8 mouse cellular contexts compared by ENCODE assay signal in the genomic region with DNA sequence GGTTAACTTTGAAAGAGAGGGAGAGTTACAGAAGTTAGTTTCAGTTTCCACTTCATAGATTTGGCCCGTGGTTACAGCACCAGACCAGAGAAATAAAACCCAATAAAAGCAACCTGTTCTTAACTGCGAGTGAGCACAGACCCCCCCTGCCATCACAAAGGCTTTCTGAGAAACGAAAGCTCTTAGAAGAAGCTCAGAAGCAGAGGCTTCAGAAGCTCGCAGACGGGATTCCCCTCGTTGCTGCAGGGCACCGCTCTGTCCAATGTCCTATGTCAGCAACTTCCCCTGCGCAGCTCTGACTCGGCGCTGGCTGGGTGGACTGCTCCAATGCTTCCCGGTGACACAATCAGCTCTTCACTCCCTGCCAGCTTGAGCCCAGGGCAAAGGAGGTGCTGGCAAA. TPM values are rescaled to one million over a fixed set of nuclear protein-coding genes. Genes with fewer than 3 reads are reported as not detected.
DNase-seq lines count a peak whose midpoint lies in the region; ATAC-seq lines count a peak whose summit lies in the region.

No protein-coding gene starts in this region.

- no peak overlapping the region for H3K4me3 ChIP-seq in midbrain, embryonic 15.5 days
- H3K4me3 ChIP-seq in midbrain, embryonic 10.5 days: no peak overlapping the region
- peak overlapping the region; percentile 53 for H3K4me3 ChIP-seq in heart, embryonic 13.5 days
- no peak overlapping the region for H3K4me3 ChIP-seq in neural tube, embryonic 14.5 days (ENCODE audit: low read depth, low read length)
- no peak overlapping the region for H3K4me3 ChIP-seq in forebrain, embryonic 10.5 days

- H3K36me3 ChIP-seq in midbrain, embryonic 15.5 days (replicated peaks): no peaks in the 10 kb centered on the region
- no peaks in the 10 kb centered on the region for H3K36me3 ChIP-seq in midbrain, embryonic 10.5 days
- H3K36me3 ChIP-seq in heart, embryonic 13.5 days: no peaks in the 10 kb centered on the region
- no peaks in the 10 kb centered on the region for H3K36me3 ChIP-seq in neural tube, embryonic 14.5 days (ENCODE audit: control insufficient read depth, insufficient read depth, low read length)
- H3K36me3 ChIP-seq in forebrain, embryonic 10.5 days (replicated peaks): no peaks in the 10 kb centered on the region

- peak overlapping the region; percentile 3; the same call in 1 of the 2 replicates for H3K4me2 ChIP-seq in midbrain, embryonic 15.5 days
- peak overlapping the region; percentile 67 for H3K4me2 ChIP-seq in heart, embryonic 13.5 days
- H3K4me2 ChIP-seq in neural tube, embryonic 14.5 days (ENCODE audit: low read depth, low read length): peak overlapping the region; percentile 11; the same call in 1 of the 2 replicates

- WGBS in midbrain, embryonic 15.5 days: 59% methylated on average over 11 of the region's 11 CpGs
- 65% methylated on average over 11 of the region's 11 CpGs for WGBS in midbrain, embryonic 10.5 days
- 16% methylated on average over 11 of the region's 11 CpGs for WGBS in heart, embryonic 13.5 days
- 59% methylated on average over 11 of the region's 11 CpGs for WGBS in neural tube, embryonic 14.5 days
- 58% methylated on average over 11 of the region's 11 CpGs for WGBS in forebrain, embryonic 10.5 days

- no peak for DNase-seq in midbrain, embryonic 10.5 days (ENCODE audit: low spot score)
- peak; percentile 36 for DNase-seq in brain, adult 2 months (ENCODE audit: low read depth, low spot score)
- peak; percentile 55 for DNase-seq in liver
- no peak for DNase-seq in yolk sac, embryonic 10.5 days (ENCODE audit: low spot score)
- no peak for DNase-seq in forebrain, embryonic 10.5 days (ENCODE audit: extremely low spot score, low spot score)

- no peak overlapping the region for H3K9ac ChIP-seq in midbrain, embryonic 15.5 days
- H3K9ac ChIP-seq in heart, embryonic 13.5 days: peak overlapping the region; percentile 70
- H3K9ac ChIP-seq in neural tube, embryonic 14.5 days (replicated peaks; ENCODE audit: low read depth, low read length): no peak overlapping the region

- no peak for ATAC-seq in midbrain, embryonic 15.5 days (replicated peaks)
- no peak for ATAC-seq in heart, embryonic 13.5 days (ENCODE audit: extremely low read depth, insufficient number of reproducible peaks, low FRiP score, low TSS enrichment)
- no peak for ATAC-seq in neural tube, embryonic 14.5 days (ENCODE audit: low read depth)

- H3K4me1 ChIP-seq in midbrain, embryonic 15.5 days: peaks cover 5% of the 10 kb centered on the region; the same call in 1 of the 2 replicates
- H3K4me1 ChIP-seq in midbrain, embryonic 10.5 days: peaks cover 4% of the 10 kb centered on the region; the same call in 1 of the 2 replicates
- peaks cover 13% of the 10 kb centered on the region for H3K4me1 ChIP-seq in heart, embryonic 13.5 days
- H3K4me1 ChIP-seq in neural tube, embryonic 14.5 days (ENCODE audit: control insufficient read depth, insufficient read depth, low read length): no peaks in the 10 kb centered on the region
- H3K4me1 ChIP-seq in forebrain, embryonic 10.5 days: peaks cover 7% of the 10 kb centered on the region

- no peaks in the 10 kb centered on the region for H3K27me3 ChIP-seq in midbrain, embryonic 15.5 days (replicated peaks)
- H3K27me3 ChIP-seq in midbrain, embryonic 10.5 days (ENCODE audit: low read depth, poor library complexity, severe bottlenecking): 0 out of 2 replicates have a peak, but pooled peaks cover 8% of the 10 kb centered on the region
- peaks cover 16% of the 10 kb centered on the region for H3K27me3 ChIP-seq in heart, embryonic 13.5 days (replicated peaks)
- no peaks in the 10 kb centered on the region for H3K27me3 ChIP-seq in neural tube, embryonic 14.5 days (ENCODE audit: control insufficient read depth, insufficient read depth, low read length)
- peaks cover 9% of the 10 kb centered on the region for H3K27me3 ChIP-seq in forebrain, embryonic 10.5 days (ENCODE audit: poor library complexity, severe bottlenecking)

- H3K9me3 ChIP-seq in midbrain, embryonic 15.5 days: no peaks in the 10 kb centered on the region
- H3K9me3 ChIP-seq in midbrain, embryonic 10.5 days (replicated peaks): no peaks in the 10 kb centered on the region
- no peaks in the 10 kb centered on the region for H3K9me3 ChIP-seq in heart, embryonic 13.5 days
- no peaks in the 10 kb centered on the region for H3K9me3 ChIP-seq in neural tube, embryonic 14.5 days (ENCODE audit: control insufficient read depth, low read length)
- H3K9me3 ChIP-seq in forebrain, embryonic 10.5 days: no peaks in the 10 kb centered on the region

- no peak overlapping the region for H3K27ac ChIP-seq in midbrain, embryonic 15.5 days
- no peak overlapping the region for H3K27ac ChIP-seq in midbrain, embryonic 10.5 days (replicated peaks)
- H3K27ac ChIP-seq in heart, embryonic 13.5 days (replicated peaks): peak overlapping the region; percentile 81
- no peak overlapping the region for H3K27ac ChIP-seq in neural tube, embryonic 14.5 days (ENCODE audit: low read depth, low read length)
- no peak overlapping the region for H3K27ac ChIP-seq in forebrain, embryonic 10.5 days

RNA-seq across cellular contexts. Expression of a gene that starts 4.8 kb away (rescaled TPM):
- polyA plus RNA-seq in midbrain, embryonic 15.5 days (2015; fragmentation: Nextera tagmentation; extraction: Ambion mirVana): 0.21 and 0.42 TPM in 2 replicates
- polyA plus RNA-seq in midbrain, embryonic 10.5 days (2016; fragmentation: Nextera tagmentation; extraction: Ambion mirVana): 0.17 and 0.36 TPM in 2 replicates
- polyA plus RNA-seq in heart, embryonic 13.5 days (2015; fragmentation: Nextera tagmentation; extraction: Ambion mirVana): 1.6 and 2.0 TPM in 2 replicates
- polyA plus RNA-seq in neural tube, embryonic 14.5 days (2014; fragmentation: Nextera tagmentation; extraction: Ambion mirVana): not detected in 2 replicates
- 0.33 TPM in 1 of 2 replicates, not detected in the other for polyA plus RNA-seq in forebrain, embryonic 10.5 days (2016; fragmentation: Nextera tagmentation; extraction: Ambion mirVana)

RNA-seq across cellular contexts. Expression of a gene that starts 21.9 kb away (rescaled TPM):
- polyA plus RNA-seq in midbrain, embryonic 15.5 days (2015; fragmentation: Nextera tagmentation; extraction: Ambion mirVana): 4.5 and 5.5 TPM in 2 replicates
- polyA plus RNA-seq in midbrain, embryonic 10.5 days (2016; fragmentation: Nextera tagmentation; extraction: Ambion mirVana): 0.98 and 1.6 TPM in 2 replicates
- polyA plus RNA-seq in heart, embryonic 13.5 days (2015; fragmentation: Nextera tagmentation; extraction: Ambion mirVana): 35.4 and 36.2 TPM in 2 replicates
- 6.0 and 11.9 TPM in 2 replicates for polyA plus RNA-seq in neural tube, embryonic 14.5 days (2014; fragmentation: Nextera tagmentation; extraction: Ambion mirVana)
- polyA plus RNA-seq in forebrain, embryonic 10.5 days (2016; fragmentation: Nextera tagmentation; extraction: Ambion mirVana): 0.48 and 1.2 TPM in 2 replicates

RNA-seq across cellular contexts. Expression of a gene that starts 25.6 kb away (rescaled TPM):
- polyA plus RNA-seq in midbrain, embryonic 15.5 days (2015; fragmentation: Nextera tagmentation; extraction: Ambion mirVana): not detected in 2 replicates
- polyA plus RNA-seq in midbrain, embryonic 10.5 days (2016; fragmentation: Nextera tagmentation; extraction: Ambion mirVana): not detected in 2 replicates
- polyA plus RNA-seq in heart, embryonic 13.5 days (2015; fragmentation: Nextera tagmentation; extraction: Ambion mirVana): 0.05 TPM in 1 of 2 replicates, not detected in the other
- not detected in 2 replicates for polyA plus RNA-seq in neural tube, embryonic 14.5 days (2014; fragmentation: Nextera tagmentation; extraction: Ambion mirVana)
- not detected in 2 replicates for polyA plus RNA-seq in forebrain, embryonic 10.5 days (2016; fragmentation: Nextera tagmentation; extraction: Ambion mirVana)

RNA-seq across cellular contexts. Expression of a gene that starts 43.2 kb away (rescaled TPM):
- polyA plus RNA-seq in midbrain, embryonic 15.5 days (2015; fragmentation: Nextera tagmentation; extraction: Ambion mirVana): 31.8 TPM in 2 replicates
- polyA plus RNA-seq in midbrain, embryonic 10.5 days (2016; fragmentation: Nextera tagmentation; extraction: Ambion mirVana): 48.8 and 52.9 TPM in 2 replicates
- 20.9 and 23.5 TPM in 2 replicates for polyA plus RNA-seq in heart, embryonic 13.5 days (2015; fragmentation: Nextera tagmentation; extraction: Ambion mirVana)
- polyA plus RNA-seq in neural tube, embryonic 14.5 days (2014; fragmentation: Nextera tagmentation; extraction: Ambion mirVana): 30.2 and 37.4 TPM in 2 replicates
- 59.4 and 63.0 TPM in 2 replicates for polyA plus RNA-seq in forebrain, embryonic 10.5 days (2016; fragmentation: Nextera tagmentation; extraction: Ambion mirVana)

Comparison
In these comparisons a context has a peak if more than half of its experiments do, and no peak if none do; other contexts are left out.
1. H3K4me2 ChIP-seq: peak in every context shown above with its lines; median percentile 67 in heart, embryonic 13.5 days; 11 in neural tube, embryonic 14.5 days; 3 in midbrain, embryonic 15.5 days.
2. DNase-seq: peak in brain, adult 2 months (single experiment) and liver (single experiment); none in midbrain, embryonic 10.5 days (single experiment), yolk sac, embryonic 10.5 days (single experiment) and forebrain, embryonic 10.5 days (single experiment).